Mouse (Mus musculus) left cerebral cortex, adult 2 months (tissue): ENCODE results near the gene Cyp4a12b. TPM values are rescaled to one million over a fixed set of nuclear protein-coding genes. Genes with fewer than 3 reads are reported as not detected.
"Not testable (repeated sequence)": the region's sequence is repeated elsewhere in the genome, so short reads cannot be mapped to it uniquely, and the experiment has no call there.

Experiments
- DNase-seq, 2 experiments: peaks; one replicate each; pipeline ENCODE4 v3.0.0; 2021 to 2022; ENCODE audit warnings: low spot score in 2 of 2, mixed read lengths in 1 of 2; ENCODE audit errors: extremely low spot score in 1 of 2
- H3K27ac ChIP-seq: fragments of 200-600 bp; 2 replicates; pipeline ENCODE4 v1.8.1; 2022
- H3K4me3 ChIP-seq: fragments of 200-600 bp; 2 replicates; pipeline ENCODE4 v1.8.1; 2022
- CTCF ChIP-seq: fragments of 200-600 bp; IDR thresholded peaks from 2 replicates; pipeline ENCODE4 v1.8.1; 2022; ENCODE audit warnings: antibody characterized with exemption, mild to moderate bottlenecking, moderate library complexity
- intact Hi-C: fragments of 180-260 bp; cut with DNase I; formaldehyde crosslinking; loops from one replicate; pipeline ENCODE4 v1.15.1; 2025
- long read RNA-seq, 2 experiments: library from polyadenylated mRNA; stranded (forward); transcript quantifications; one replicate each; pipeline ENCODE4 v2.0.0; 2021; ENCODE audit warnings: borderline mapping rate in 2 of 2
- total RNA-seq, 2 experiments: library from RNA; stranded (reverse); gene quantifications; 2 replicates each; pipeline ENCODE4 v1.2.3; 2021

Gene Cyp4a12b
- total RNA-seq: under 1 TPM in 1 of 2 experiments, not detected in 1; 0.14 TPM
- long read RNA-seq, experiment 1: 0 reads
- long read RNA-seq, experiment 2: 0 reads

GRCm38 (mm10) chr4:115411324-115411723, at the start of gene Cyp4a12b:
Gene Cyp4a12b, plus strand, starts transcription at chr4:115411624.
- H3K4me3 ChIP-seq, intact Hi-C loops, H3K27ac ChIP-seq, DNase-seq: not testable (repeated sequence)

DNA sequence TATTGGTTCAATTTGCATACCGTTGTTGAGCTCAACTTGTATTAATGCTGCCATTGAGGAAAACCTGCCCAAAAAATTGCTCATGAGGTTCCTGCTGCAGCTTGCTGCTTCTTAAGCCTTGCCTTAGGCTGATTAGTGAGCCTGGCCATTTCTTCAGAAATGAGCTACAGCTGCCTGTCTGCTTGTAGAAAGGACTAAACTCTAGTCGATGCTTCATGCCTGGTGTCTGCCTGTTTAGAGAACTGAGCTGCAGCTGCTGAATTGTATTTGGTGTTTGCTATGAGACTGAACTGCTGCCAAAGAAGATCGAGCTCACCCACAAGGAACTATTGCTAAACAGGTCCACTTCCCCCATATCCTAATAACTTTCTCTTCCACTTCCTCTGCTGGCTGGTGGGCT, 45.8 kb upstream of the Cyp4a12b start:
- intact Hi-C loops: loop anchor here (10.0 kb wide), 1 partner anchor 339 kb away; no protein-coding TSS in a partner anchor
- H3K4me3 ChIP-seq, DNase-seq, H3K27ac ChIP-seq: not testable (repeated sequence)

- intact Hi-C loops: loop anchor here (10.0 kb wide), 1 partner anchor 337 kb away; no protein-coding TSS in a partner anchor
- H3K27ac ChIP-seq, H3K4me3 ChIP-seq: not testable (repeated sequence)
- peak; percentile 18 for TF ChIP-seq CTCF
- DNase-seq: peak in 1 of 2 experiments; percentile 11
These were observed 43.4 kb upstream of the Cyp4a12b start for GRCm38 (mm10) chr4:115368067-115368466.

- H3K27ac ChIP-seq, H3K4me3 ChIP-seq, DNase-seq, intact Hi-C loops: not testable (repeated sequence)
These were observed 15.2 kb upstream of the Cyp4a12b start for GRCm38 (mm10) chr4:115396256-115396655.

GRCm38 (mm10) chr4:115396950-115397349, 14.5 kb upstream of the Cyp4a12b start:
- DNase-seq, H3K4me3 ChIP-seq, H3K27ac ChIP-seq, intact Hi-C loops: not testable (repeated sequence)

DNA sequence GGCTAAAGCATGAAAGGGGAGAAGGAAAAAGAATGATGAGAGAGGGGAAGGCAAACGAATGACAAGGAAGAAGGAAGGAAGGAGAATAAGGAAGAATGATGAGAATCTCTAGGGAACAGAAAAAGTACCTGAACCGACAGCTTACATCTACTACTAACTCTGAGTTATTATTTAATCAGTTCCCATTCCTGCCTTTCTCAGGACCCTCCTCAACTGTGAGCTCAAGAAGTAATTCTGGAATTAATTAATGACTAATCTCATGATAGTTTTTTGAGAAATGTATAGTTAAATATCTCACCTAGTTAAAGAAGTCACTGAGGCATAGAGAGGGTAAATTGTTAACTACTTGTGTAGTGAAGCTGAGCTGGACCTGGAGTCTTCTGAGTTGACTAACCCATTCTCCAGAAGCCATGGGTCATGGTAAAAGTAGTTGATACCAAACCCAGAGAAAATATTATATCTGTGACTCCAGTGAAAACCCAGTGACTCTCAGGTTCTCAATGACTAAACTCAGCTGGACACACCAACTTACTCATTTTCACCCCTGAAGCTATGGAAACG, 39.2 kb downstream of the Cyp4a12b start:
- H3K4me3 ChIP-seq: no peak overlapping the region
- intact Hi-C loops: no loop called here
- no peak for DNase-seq
- H3K27ac ChIP-seq: no peak overlapping the region
- TF ChIP-seq CTCF: no peak

DNA sequence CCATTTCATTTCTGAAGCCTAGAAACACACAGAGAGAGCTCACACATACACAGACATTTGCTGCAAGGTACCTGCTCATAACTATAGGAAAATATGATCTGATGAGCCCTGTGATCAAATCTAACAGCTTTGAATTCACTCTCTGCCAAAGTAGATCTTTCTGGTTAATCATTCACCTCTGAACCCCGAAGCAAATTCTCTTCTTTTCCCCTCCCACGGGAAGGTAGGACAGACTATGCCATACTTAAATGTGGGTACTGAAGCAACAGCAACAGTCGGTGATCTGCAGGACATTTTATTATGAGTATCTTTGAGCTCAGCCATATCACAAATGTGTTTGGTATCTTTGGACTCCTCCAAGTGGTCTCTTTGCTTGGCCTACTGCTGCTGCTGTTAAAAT, 40.9 kb downstream of the Cyp4a12b start, which contains the start of gene Cyp4a30b:
Gene Cyp4a30b (plus strand): TSS at position 301 of the 400 bp plus-strand sequence.
- intact Hi-C loops: no loop called here
- DNase-seq: no peak
- TF ChIP-seq CTCF: no peak
- H3K4me3 ChIP-seq: no peak within 1 kb of the TSS
- H3K27ac ChIP-seq: no peak within 1 kb of the TSS

- intact Hi-C loops, H3K27ac ChIP-seq, H3K4me3 ChIP-seq, DNase-seq: not testable (repeated sequence)
These were observed 62.2 kb downstream of the Cyp4a12b start for GRCm38 (mm10) chr4:115473585-115473984.

GRCm38 (mm10) chr4:115476051-115476450, 64.6 kb downstream of the Cyp4a12b start:
- DNase-seq: peak in 1 of 2 experiments; percentile 16
- H3K4me3 ChIP-seq, intact Hi-C loops, H3K27ac ChIP-seq: not testable (repeated sequence)
- peak; percentile 44 for TF ChIP-seq CTCF

DNA sequence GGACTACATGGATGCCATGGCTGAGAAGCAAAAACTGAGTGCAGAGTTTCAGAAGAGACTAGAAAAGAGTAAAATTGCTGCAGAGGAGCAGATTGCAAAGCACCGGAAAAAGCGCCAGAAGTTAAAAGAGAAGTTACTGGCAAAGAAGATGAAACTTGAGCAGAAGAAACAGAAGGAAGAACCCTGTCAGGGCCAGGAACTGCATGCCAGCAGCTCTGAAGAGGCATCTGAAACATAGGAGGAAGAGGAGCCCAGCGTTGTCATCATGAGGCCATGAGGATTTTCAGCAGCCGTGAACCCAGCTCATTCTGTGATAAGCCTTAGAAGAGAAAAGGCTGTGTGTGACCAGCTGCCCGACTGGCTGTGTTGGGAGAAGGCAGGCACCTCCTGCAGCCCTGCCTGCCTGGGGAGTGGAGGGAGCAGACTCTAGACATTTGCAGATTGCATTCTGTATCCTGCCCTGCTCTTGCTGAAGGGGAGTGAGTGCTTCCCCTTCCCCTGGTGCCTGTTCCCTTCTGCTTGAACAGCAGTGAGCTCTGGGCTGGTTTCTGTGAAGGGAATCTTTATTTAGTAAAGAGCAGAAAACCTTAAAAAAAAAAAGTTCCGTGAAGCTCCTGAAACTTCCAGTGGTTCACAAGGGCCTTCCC, 69.7 kb downstream of the Cyp4a12b start:
- intact Hi-C loops: loop anchor here (2.0 kb wide), 1 partner anchor 230 kb away; no protein-coding TSS in a partner anchor
- no peak for DNase-seq

More for the DNA sequence above, 69.7 kb downstream of the Cyp4a12b start:
- TF ChIP-seq CTCF: no peak
- H3K4me3 ChIP-seq: no peak overlapping the region
- no peak overlapping the region for H3K27ac ChIP-seq

Other genes with a start within 250 kb of the Cyp4a12b start
- not detected for gene Cyp4a29, start 169.5 kb upstream of the Cyp4a12b start, total RNA-seq
- gene Cyp4a12a, start 112.6 kb upstream of the Cyp4a12b start, total RNA-seq: not detected
- gene Cyp4a30b, start 41.0 kb downstream of the Cyp4a12b start, total RNA-seq: not detected
- gene Cyp4a14, start 84.5 kb downstream of the Cyp4a12b start, total RNA-seq: not detected
- not detected for gene Cyp4a10, start 106.6 kb downstream of the Cyp4a12b start, total RNA-seq
- gene Cyp4a31, start 152.0 kb downstream of the Cyp4a12b start, total RNA-seq: not detected
- not detected for gene Cyp4a32, start 189.3 kb downstream of the Cyp4a12b start, total RNA-seq
- gene Cyp4b1, start 236.1 kb downstream of the Cyp4a12b start, total RNA-seq: 1 to 10 TPM; 1.7 to 2.4 TPM